In genomic region chr6:12260325-12261076, GRCm38 (mm10) we compare ENCODE assay signal across 8 mouse cellular contexts.
DNase-seq lines count a peak whose midpoint lies in the region; ATAC-seq lines count a peak whose summit lies in the region.

No protein-coding gene starts in this region.

- H3K9me3 ChIP-seq in hindbrain, embryonic 14.5 days (ENCODE audit: control insufficient read depth, low read length): no peaks in the 10 kb centered on the region
- H3K9me3 ChIP-seq in midbrain, embryonic 12.5 days: no peaks in the 10 kb centered on the region

- peak overlapping the region; percentile 43 for H3K4me2 ChIP-seq in hindbrain, embryonic 14.5 days (replicated peaks)
- H3K4me2 ChIP-seq in midbrain, embryonic 12.5 days (replicated peaks): 0 out of 2 replicates have a peak overlapping the region, but pooled peaks have one; percentile 13

- no peaks in the 10 kb centered on the region for H3K36me3 ChIP-seq in hindbrain, embryonic 14.5 days (replicated peaks; ENCODE audit: control insufficient read depth, insufficient read depth)
- H3K36me3 ChIP-seq in midbrain, embryonic 12.5 days: no peaks in the 10 kb centered on the region

- DNase-seq in ovary, postnatal 14 days (ENCODE audit: low spot score): peak; percentile 30
- no peak for DNase-seq in ovary, postnatal 10 days (ENCODE audit: low spot score)
- DNase-seq in adrenal gland, adult 2 months: peak; percentile 60
- DNase-seq in embryo, embryonic 9.5 days (ENCODE audit: extremely low spot score): peak; percentile 32
- DNase-seq in hindbrain, embryonic 14.5 days (ENCODE audit: low spot score): peak; percentile 81
- DNase-seq in layer of hippocampus, postnatal 14 days (ENCODE audit: low spot score in 2 of 2): peak; percentile 57 to 75
- DNase-seq in thymus, postnatal 14 days: peak; percentile 36

- H3K4me1 ChIP-seq in hindbrain, embryonic 14.5 days (replicated peaks; ENCODE audit: control insufficient read depth, insufficient read depth, low read length): peaks cover 15% of the 10 kb centered on the region
- peaks cover 21% of the 10 kb centered on the region for H3K4me1 ChIP-seq in midbrain, embryonic 12.5 days

- WGBS in hindbrain, embryonic 14.5 days: 17% methylated on average over 9 of the region's 9 CpGs
- WGBS in midbrain, embryonic 12.5 days: 46% methylated on average over 9 of the region's 9 CpGs

- peak; percentile 91 for ATAC-seq in hindbrain, embryonic 14.5 days (ENCODE audit: low FRiP score)
- peak; percentile 76 for ATAC-seq in midbrain, embryonic 12.5 days (ENCODE audit: low FRiP score, low read depth)

- H3K4me3 ChIP-seq in hindbrain, embryonic 14.5 days (replicated peaks; ENCODE audit: low read length): no peak overlapping the region
- H3K4me3 ChIP-seq in midbrain, embryonic 12.5 days: no peak overlapping the region

- peak overlapping the region; percentile 84 for H3K27ac ChIP-seq in hindbrain, embryonic 14.5 days
- 0 out of 2 replicates have a peak overlapping the region, but pooled peaks have one; percentile 20 for H3K27ac ChIP-seq in midbrain, embryonic 12.5 days (replicated peaks)

- peak overlapping the region; percentile 43 for H3K9ac ChIP-seq in hindbrain, embryonic 14.5 days
- H3K9ac ChIP-seq in midbrain, embryonic 12.5 days (replicated peaks): no peak overlapping the region

- no peaks in the 10 kb centered on the region for H3K27me3 ChIP-seq in hindbrain, embryonic 14.5 days (ENCODE audit: control insufficient read depth, insufficient read depth, low read length)
- H3K27me3 ChIP-seq in midbrain, embryonic 12.5 days: peaks cover 4% of the 10 kb centered on the region; the same call in 1 of the 2 replicates
